Mouse (Mus musculus): ENCODE measurements around the gene 4933415A04Rik. TPM values are rescaled to one million over a fixed set of nuclear protein-coding genes. Genes with fewer than 3 reads are reported as not detected.
A peak's percentile ranks its signal among the peaks of the same experiment; 100 is the strongest.

Gene 4933415A04Rik
- total RNA-seq (2021), result 1 to 10 TPM; 1.2 to 1.6 TPM
- long read RNA-seq, experiment 1, result 0 reads
- long read RNA-seq, experiment 2, partial matches to known transcripts, result 0 of 1 reads
- long read RNA-seq, experiment 2, other reads (novel, unspliced or antisense), result 0 of 1 reads

DNA sequence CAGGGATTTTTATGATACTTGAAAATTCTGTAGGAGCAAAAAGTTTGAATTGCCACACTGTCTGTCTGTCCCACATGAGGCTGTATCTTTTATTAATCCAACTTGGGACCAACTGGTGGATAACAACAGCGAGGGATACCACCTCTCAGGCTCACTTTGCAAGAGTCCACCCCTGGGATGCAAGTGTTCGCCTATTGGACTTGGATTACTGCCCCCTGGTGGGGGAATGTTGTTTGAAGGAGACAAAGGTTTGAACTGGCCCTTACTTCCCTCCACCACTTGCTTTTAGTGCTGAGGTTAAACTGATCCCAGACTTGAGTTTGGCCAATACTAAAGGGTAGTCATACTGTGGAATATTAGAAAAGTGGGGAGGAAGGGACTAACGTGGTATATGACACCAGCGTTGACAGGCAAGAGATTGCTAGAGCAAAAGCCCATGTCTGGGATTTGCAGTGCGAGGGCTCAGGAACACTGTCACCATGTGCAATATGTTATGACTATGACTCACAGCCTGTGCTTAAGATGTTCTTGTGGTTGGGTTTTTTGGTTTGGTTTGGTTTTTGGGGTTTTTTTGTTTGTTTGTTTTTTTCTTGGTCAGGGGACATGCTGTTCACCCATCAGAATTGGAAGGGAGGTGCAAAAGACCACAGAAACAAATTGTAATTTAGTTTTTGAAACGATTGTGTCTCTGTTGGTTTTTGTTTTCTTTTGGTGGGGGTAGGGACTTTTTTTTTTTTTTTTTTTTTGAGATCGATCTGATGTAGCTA is at the start of gene 4933415A04Rik:
Gene 4933415A04Rik, plus strand, starts transcription at position 717 of the 767 bp plus-strand sequence.
- DNase-seq, result peak; percentile 83 to 91
- intact Hi-C loops (cut with DNase I), result loop anchor here (1.0 kb wide), 1 partner anchor 92 kb away; no protein-coding TSS in a partner anchor

DNA sequence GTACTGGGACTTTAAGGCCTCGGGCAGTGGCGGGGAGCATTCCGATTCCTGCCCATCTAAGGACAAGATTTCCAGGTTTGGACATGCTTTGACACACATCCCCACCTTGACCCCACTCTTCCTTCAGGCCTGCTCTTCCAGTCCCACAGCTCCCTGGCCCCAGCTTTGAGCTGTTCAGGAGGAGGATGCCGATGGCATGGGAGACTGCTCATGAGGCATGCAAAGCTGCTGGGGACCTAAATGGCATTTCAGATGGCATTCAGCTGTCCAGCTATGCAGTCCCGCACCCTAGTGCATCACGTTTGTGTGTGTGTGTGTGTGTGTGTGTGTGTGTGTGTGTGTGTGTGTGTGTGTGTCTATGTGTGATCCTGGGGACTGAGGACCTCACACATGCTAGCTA is 49.8 kb upstream of the 4933415A04Rik start:
- no peak for DNase-seq
- intact Hi-C loops (cut with DNase I), result no loop called here

DNA sequence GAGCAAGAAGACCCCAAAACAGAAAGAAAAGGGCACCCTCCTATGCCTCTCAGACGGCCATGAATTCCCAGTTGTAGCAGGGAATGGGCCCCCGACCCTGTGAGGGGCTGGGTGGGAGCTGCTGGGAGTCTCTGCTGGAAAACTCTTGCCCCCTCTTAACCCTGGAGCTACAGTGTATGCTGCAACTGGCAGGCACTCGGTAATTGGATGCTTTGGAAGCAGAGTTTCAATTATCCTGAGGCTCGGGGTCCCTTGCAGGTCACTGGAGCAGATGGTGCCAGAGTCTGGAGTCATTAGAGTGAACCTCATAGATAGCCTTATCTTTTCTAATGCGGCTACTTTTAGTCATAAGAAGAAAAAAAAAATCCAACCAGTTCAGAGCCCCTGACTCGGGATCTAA is 47.0 kb upstream of the 4933415A04Rik start:
- intact Hi-C loops (cut with DNase I), result no loop called here
- DNase-seq, result no peak

DNA sequence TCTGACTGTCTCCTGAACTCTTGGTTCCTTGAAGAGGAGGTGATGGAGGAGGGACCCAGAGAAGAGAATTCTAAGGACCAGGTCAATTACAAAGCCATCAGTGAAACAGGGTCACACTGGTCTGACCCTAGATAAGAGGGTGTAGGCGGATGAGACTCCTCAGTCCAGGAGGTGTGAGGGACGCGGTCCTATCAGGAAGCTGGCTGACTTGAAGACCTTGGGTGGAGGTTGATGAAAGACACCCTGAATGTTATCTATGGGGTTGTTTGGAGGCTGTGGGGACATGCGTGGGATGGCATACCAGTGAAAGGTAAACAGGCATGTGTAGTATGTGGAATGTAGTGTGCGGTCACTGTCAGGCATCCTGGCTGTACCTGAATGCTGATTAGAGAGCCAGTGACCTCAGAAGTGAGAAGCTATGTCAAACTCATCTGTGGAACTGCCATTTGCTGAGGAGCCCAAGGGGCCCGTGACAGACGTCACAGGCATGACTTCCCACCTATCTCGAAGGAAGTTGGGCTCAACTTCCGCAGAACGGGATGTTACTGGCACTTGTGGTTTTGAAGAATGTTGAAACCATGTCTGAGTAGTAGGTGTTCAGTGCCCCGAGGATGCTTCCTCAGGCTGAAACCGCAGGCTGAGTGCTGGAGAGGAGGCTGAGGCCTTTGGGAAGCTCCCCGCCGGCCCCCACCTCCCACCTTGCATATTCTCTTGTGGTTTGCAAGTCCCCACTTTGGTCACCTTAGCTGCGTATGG is 43.0 kb upstream of the 4933415A04Rik start:
- DNase-seq, result no peak
- intact Hi-C loops (cut with DNase I), result no loop called here

DNA sequence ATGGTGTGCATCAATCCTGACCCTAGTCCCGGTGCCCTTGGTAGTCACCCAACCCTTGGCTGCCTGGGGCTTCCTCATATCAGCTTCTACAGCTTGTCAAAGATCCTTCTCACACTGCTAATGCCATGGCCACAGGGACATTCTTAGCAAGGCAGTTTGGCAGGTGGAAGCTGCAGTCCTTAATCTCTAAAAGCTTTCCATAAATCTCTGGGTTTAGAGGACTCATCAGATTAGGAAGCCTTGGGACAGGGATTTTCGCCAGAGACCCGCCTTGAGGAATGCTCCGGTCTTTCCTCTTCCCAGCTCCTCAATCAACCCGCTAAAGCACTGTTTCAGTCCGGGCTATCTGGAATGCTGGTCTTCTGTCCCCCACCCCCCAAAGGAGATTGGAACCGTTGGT is 42.0 kb upstream of the 4933415A04Rik start:
- intact Hi-C loops (cut with DNase I), result no loop called here
- no peak for DNase-seq

DNA sequence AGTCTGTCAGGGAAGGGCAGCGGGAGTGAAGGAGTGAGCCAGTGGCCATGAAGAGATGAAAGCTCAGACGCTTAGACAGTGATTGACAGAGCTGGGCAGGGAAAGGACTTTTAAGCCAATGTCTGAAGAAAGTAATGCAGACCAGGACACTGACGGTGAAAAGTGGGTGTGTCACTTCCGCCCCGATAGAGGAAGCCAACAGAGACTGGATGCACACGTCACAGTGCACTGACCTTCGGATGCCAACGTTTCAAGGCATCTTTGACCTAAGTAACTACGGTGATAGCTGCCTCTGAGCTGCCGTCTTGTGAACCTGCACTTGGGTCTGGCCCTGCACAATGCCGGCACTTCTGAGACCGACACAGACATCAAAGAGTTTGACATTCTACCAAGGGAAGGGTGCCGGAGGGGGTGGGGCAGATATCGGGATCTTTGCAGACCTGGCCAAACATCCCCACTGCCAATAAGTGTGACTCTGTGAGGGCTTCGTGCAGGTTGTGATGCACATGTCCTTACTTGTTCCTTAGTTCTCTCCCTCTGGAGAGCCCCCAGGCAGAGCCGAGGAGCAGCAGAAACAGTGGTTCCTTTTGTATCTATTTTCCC is 40.9 kb upstream of the 4933415A04Rik start:
- DNase-seq, result no peak
- intact Hi-C loops (cut with DNase I), result loop anchor here (2.0 kb wide), 1 partner anchor 17 kb away; the partner anchor contains the start of gene Ccnjl

DNA sequence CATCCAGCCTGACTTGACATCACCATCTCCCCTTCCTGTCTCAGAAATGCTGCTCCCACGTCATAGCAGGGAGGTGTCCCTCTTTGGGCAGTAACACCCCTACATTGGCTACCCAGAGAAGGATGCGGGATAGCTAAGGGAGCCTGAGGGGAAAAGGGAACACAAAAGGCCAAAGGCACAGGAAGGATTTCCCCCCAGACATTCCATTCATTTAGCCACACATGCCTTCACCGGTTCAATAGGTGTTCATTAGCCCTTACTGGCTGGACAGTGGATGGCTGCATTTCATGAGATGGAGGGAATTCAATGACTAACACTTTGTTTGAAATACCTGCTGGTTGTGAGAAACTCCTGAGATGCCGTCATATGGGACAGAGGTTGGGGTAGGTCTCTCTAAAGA is 40.2 kb upstream of the 4933415A04Rik start:
- intact Hi-C loops (cut with DNase I), result loop anchor here (2.0 kb wide), 1 partner anchor 18 kb away; the partner anchor contains the start of gene Ccnjl
- no peak for DNase-seq

DNA sequence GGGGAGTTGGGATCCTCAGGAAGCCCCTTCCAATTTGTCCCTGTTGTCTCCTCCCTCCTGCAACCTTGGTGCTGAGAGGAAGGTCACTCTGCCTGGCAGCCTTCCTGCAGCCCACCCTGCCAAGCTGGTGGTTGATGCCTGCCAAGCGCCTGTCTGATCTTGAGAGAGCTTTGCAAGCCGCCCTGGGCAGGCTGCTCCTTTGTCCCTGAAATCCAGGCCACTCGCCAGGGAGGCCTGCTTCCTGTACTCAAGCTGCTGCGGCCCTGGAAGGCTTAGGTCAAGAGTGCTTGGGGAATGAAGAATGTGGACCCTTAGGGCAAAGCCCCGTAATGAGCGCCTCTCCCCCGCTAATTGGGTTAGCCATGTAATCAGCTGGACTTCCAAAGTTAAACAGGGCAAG is 38.7 kb upstream of the 4933415A04Rik start:
- DNase-seq, result peak; percentile 77 to 84
- intact Hi-C loops (cut with DNase I), result no loop called here

DNA sequence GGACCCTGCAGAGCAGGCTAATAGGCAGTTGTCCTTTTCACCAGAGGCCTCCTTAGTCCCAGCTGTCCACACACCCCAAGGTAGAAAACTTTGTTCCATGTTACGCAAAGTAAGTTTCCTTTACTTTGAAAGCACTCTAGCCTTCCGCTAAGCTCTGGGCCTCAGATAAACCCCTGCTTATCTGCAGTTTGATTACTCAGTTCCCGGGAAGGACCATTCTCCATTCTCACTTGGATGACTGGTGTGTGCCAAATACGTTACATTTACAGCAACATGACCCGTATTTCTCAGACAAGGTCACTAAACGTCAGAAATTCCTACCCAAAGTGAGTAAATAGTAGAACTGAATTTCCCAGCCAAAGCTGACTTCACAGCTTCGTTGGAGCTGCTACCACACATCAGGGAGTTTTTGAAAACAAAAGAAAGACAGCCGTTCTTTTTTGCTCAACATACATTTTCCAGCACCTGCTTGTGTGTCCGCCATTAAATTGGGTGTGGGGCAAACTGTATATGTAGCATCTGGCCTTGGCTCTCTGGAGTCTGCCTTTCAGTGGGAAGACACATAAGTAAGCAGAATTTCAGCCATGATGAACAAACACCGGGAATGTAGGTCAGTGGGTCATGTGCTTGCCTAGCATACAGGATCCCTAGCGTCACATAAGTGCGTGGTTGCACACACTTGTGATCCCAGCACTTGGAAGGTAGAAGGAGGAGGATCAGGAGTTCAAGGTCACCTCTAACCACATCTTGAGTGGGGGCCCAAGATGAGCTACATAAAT is 38.0 kb upstream of the 4933415A04Rik start:
- intact Hi-C loops (cut with DNase I), result no loop called here

DNA sequence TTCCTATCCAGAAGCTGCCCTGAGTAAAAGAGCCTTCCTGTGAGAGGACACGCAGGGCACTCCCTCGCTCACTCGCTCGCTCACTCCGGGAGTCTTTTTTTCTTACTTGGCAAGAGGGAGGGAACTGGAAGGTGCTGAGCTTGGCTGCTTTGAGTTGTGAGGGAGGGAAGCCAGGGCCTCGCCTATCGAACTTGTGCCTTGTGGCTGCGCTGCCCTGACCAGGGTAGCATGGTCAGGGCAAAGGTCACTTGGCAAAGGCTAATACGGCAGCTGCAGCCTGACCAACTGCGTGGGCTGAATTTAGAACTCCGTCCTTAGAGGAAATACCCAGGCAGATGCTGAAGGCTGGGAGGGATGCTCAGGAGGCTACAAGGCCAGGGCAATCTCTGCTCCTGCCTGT is 37.1 kb upstream of the 4933415A04Rik start:
- intact Hi-C loops (cut with DNase I), result no loop called here
- DNase-seq, result peak; percentile 53 to 59

More for the DNA sequence above, 38.0 kb upstream of the 4933415A04Rik start:
- DNase-seq, result no peak

DNA sequence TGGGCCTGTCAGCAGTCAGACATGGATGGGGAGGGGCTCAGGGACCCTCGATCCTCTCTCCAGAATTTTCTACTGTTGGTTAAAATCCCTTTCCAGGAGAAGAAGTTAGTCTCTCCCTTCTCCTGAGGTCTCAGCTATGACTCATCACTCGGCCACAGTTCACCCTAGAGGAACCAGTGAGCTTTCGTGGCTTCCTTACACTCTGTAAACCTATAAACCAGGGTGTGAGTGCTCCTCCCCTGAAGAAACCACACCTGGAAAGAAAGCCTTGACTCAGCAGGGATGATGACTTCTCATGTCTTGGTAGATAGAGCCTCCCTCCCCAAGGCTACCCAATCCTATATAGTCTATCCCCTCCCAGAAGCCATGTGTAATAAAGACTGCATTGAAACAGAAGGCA is 35.1 kb upstream of the 4933415A04Rik start:
- no peak for DNase-seq
- intact Hi-C loops (cut with DNase I), result no loop called here

DNA sequence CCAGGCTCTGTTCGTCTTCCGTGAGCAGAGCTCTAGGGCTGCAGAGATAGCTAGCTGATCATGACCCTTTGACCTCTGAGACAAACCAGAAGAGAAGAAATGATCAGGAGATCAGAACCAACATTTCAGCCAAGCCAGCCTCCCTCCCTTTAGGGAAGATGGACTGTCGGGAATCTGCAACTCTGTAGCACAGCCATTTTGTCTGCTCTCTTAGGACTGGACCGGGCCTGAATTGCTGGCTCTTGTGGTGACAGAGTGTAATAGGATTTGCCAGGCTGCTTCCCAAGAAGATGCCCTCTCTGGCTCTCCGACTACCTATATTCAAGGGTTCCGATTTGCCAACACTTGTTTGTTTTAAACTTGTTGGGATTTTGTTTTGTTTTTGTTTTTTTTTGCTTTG is 34.2 kb upstream of the 4933415A04Rik start:
- intact Hi-C loops (cut with DNase I), result no loop called here
- DNase-seq, result no peak

DNA sequence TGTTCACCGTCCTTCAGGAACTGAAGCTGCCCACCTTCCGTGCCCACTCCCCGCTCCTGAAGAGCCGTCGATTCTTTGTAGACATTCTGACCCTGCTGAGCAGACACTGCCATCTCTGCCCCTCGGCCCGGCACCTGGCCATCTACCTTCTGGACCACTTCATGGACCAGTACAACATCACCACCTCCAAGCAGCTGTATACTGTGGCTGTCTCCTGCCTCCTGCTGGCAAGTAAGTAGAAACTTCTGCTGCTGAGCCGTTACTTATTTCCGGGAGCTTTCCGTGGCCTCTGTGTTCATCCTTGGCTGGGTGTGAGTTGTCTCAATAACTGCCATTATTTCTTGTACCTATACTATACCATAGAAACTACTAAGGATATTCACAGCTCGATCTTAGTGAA is 30.3 kb upstream of the 4933415A04Rik start:
- DNase-seq, result no peak
- intact Hi-C loops (cut with DNase I), result loop anchor here (2.0 kb wide), 1 partner anchor 62 kb away; no protein-coding TSS in a partner anchor

DNA sequence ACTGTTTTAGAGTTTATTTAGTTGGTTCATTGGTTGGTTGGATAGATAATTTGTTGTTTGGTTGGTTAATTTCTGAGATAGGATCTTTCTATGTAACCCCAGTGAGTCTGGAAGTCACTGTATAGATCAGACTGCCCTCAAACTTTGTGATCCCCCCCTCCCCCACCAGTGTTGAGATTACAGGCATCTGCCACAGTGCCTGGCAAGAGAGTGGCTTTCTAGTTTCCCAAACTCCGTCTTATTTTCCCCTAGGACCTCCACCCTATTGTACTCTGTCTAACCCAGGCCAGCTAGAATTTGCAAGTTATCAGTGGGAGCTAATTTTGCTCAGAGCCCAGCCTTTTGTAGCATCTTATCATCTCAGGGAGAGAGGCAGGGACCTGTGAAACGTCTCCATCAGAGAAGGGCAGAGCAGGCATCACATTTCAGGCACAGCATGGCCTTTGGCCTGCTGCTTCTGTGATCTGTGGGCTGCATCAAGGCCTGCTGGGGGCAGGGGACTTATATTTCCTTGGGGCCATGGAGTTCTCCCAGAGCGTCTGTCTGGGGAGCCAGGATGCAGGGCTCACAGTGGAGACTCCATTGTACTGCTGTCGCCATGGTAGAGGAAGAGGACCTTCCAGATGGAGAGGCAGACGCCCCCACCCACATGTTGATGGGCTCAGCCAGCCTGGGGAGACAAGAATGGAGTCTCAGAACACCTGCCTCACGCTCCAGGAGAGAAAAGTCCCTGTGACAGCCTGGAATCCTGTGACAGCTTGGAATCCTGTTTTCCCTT is 27.1 kb upstream of the 4933415A04Rik start:
- intact Hi-C loops (cut with DNase I), result no loop called here
- DNase-seq, result no peak

DNA sequence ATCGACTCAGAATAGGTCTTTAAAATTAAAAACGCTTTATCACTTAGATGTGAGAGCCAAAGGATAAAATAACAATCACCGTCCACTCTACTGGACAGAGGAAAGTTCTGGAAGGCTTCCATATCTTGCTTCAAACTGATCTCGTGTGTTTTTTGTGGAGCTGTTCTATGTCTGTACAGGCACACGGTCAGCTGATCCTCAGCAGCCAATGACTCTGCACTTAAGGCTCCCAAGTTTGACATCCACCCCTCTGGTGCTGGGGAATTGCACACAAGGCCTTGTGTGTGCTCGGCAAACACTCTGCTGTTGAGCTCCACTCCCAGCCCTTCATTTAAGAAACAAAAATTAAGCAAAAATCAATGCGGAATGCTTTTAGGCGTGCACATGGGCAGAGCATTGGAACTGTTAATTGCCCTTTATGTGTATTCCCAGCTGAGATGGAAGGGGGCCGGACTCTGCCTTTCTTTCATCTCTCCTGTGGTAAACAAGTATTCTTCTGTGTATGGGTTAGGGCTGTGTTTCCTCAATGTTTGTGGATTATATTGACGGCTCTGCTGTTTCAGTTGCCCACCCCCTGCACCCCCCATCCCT is 23.1 kb upstream of the 4933415A04Rik start:
- no peak for DNase-seq
- intact Hi-C loops (cut with DNase I), result no loop called here

DNA sequence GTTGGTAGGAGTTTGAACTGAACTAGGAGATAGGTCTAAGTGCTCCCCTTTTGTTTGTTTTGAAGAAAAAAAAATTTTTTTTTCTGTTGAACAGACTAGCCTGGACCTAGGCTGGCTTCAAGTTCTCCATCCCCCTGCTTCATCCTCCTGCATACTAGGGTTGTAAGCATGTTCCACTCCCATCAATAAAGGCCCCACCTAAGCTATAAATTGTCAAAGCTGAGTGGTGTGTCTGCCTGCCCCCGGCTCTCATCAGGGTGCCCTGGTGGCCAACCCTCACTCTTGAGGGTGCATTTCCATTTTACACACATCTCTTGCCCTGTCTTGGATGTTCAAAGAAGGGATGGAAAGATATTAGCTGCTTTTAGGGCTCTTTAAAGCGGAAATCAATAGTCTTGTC is 21.4 kb upstream of the 4933415A04Rik start:
- intact Hi-C loops (cut with DNase I), result no loop called here
- no peak for DNase-seq

DNA sequence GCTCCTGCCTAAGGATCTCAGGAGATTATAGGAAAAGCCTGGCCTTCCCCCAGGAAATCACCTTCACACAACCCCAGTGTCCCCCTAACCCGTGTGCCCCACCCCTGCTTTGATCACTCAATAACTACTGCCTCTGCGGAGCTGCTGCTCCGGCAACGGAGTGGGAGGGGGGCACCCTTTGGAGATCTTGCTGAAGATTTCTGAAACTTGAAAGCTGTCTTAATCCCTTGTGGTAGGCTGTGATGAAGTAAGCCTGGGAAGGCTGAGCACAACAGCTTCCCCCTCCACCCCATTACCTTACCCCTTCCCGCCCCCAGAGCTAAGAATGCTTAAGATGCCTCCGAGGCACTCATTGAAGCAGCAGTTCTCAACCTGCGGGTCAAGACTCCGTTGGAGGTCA is 21.0 kb upstream of the 4933415A04Rik start:
- no peak for DNase-seq
- intact Hi-C loops (cut with DNase I), result no loop called here

DNA sequence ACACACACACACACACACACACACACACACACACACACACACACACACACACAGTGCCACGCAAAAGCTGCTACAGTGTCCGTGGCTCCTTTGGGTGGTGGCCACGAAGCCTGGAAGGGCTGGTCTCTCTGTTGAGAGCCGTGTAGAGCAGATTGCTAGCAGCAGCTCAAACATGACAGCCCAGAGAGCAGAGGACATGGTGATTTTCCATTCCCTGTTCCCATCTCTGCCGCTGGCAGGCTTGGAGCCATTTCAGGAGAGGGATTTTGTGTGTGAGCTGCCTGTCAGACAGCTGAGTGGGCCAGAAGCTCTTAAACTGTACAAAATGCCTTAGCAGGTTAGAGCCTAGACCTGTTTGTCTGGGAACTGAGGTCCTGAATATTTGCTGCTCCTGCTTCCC is 20.1 kb upstream of the 4933415A04Rik start:
- no peak for DNase-seq
- intact Hi-C loops (cut with DNase I), result no loop called here

DNA sequence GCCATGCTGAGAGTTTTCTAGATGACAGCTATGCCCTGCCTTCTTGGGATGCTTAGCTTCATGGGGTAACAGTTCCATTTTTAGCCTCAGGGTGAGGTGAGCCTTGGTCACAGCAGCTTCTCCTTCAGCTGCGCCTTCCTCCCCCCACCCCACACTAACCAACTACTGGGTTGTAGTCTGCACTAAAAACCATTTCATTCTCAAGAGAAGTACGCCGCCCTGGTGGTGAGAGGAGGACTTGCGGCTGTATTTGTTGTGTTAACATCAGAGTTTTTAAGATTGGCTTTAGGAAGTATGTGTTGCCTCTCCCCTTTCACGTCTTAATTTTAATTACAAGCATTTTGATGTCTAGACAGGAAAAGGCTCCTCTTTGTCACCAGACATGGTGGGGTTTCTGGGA is 18.6 kb upstream of the 4933415A04Rik start:
- peak; percentile 30 to 61 for DNase-seq
- intact Hi-C loops (cut with DNase I), result no loop called here

All from heart, postnatal 14 days (tissue).